Mouse (Mus musculus): Measurements from ENCODE around the gene Gimap8. TPM values are rescaled to one million over a fixed set of nuclear protein-coding genes. Genes with fewer than 3 reads are reported as not detected.

The Gimap8 gene
- polyA plus RNA-seq, 1 experiment from 2014 or later, result 1.1 TPM

DNA sequence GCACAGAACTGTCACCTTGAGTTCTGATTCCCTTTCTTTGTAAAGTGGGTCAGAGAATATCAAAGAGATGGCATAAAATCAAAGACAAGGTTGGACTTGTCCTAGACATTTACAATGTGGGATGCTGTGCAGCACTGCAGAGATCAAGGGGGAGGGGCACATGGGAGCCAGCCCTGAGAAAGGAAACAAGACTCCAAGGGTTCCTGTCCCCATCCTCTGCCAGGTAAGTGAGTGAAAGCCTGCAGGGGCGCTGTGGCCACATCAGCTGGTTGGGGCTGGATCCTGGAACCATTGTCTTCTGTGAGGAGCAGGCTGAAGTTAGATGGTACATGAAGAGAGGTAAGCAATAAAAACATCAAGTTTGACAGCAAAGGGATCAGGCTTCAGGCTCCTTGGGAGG, 23.6 kb upstream of the Gimap8 start:
- Histone ChIP-seq H3K4me2 (no peak overlapping the region), H3K9ac (no peak overlapping the region), H3K27ac (replicated peaks) (no peak overlapping the region), H3K9me3 (no peaks in the 10 kb centered on the region), H3K27me3 (replicated peaks) (peaks cover 31% of the 10 kb centered on the region), H3K4me3 (no peak overlapping the region), H3K4me1 (peaks cover 15% of the 10 kb centered on the region), H3K36me3 (peaks cover 30% of the 10 kb centered on the region)
- no peak for ATAC-seq (ENCODE audit: extremely low read depth, insufficient number of reproducible peaks, low FRiP score, low TSS enrichment)
- 44% methylated on average over 1 of the region's 1 CpGs for WGBS

DNA sequence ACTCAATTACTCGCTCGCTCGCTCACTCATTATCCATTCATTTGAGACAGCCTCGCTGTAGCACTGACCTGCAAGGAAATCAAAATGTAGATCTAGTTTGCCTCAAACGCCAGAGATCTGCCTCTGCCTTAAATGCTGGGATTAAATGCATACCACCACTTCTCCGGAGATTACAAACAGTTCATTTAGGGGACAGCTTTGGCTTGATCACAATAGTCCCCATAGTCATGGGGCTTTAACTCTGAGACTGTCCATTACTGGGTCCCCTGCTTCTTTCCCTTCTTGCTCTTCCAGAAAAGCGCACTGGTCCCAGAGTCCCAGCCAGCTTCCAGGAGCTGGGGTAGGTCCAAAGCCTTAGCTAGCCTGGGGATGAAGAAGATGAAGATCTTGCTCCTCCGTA, 20.6 kb upstream of the Gimap8 start, which contains the start of gene AI854703:
Gene AI854703, plus strand, starts transcription at position 301 of the 400 bp plus-strand sequence.
- Histone ChIP-seq H3K9ac (peak within 1 kb of the TSS; percentile 81), H3K27me3 (replicated peaks) (peaks cover 52% of the 10 kb centered on the region), H3K4me1 (peaks cover 28% of the 10 kb centered on the region)

DNA sequence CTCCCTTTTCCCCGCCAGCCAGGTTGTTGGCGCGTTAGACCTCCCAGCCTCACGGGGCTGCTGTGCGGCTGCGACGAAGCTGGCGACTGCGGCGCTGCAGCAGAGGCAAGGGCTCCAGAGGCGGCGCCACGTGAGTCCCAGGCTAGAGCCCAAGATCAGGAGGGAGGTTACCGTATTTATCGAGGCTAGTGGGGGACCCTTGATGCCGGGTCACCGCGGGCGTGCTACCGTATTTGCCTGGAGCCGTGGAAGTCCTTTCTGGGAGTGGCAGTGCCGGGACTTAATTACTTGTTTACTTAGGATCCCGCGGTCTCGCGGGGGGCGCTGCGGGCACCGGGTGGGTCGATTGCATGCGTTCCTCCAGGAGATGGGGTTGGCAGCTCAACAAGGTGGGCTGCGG, 20.1 kb upstream of the Gimap8 start:
- Histone ChIP-seq H3K27me3 (replicated peaks) (peaks cover 52% of the 10 kb centered on the region), H3K27ac (replicated peaks) (no peak overlapping the region), H3K9me3 (no peaks in the 10 kb centered on the region), H3K4me1 (peaks cover 28% of the 10 kb centered on the region), H3K9ac (peak overlapping the region; percentile 81), H3K36me3 (peaks cover 2% of the 10 kb centered on the region; the same call in 1 of the 2 replicates), H3K4me2 (peak overlapping the region; percentile 90), H3K4me3 (peak overlapping the region; percentile 61)
- under 1% methylated on average over 32 of the region's 32 CpGs for WGBS
- no peak for ATAC-seq (ENCODE audit: extremely low read depth, insufficient number of reproducible peaks, low FRiP score, low TSS enrichment)

More for the DNA sequence above, 20.6 kb upstream of the Gimap8 start, which contains the start of gene AI854703:
- peak within 1 kb of the TSS; percentile 61 for H3K4me3 ChIP-seq
- no peak for ATAC-seq (ENCODE audit: extremely low read depth, insufficient number of reproducible peaks, low FRiP score, low TSS enrichment)
- no peak within 1 kb of the TSS for H3K27ac ChIP-seq (replicated peaks)
- H3K36me3 ChIP-seq, result peaks cover 6% of the 10 kb centered on the region; the same call in 1 of the 2 replicates
- WGBS, result 35% methylated on average over 8 of the region's 8 CpGs
- no peaks in the 10 kb centered on the region for H3K9me3 ChIP-seq
- H3K4me2 ChIP-seq, result peak within 1 kb of the TSS; percentile 90

- Histone ChIP-seq H3K4me2 (peak overlapping the region; percentile 90), H3K9ac (peak overlapping the region; percentile 81), H3K9me3 (no peaks in the 10 kb centered on the region), H3K27me3 (replicated peaks) (peaks cover 52% of the 10 kb centered on the region), H3K4me3 (peak overlapping the region; percentile 61), H3K4me1 (peaks cover 28% of the 10 kb centered on the region), H3K36me3 (no peaks in the 10 kb centered on the region), H3K27ac (replicated peaks) (no peak overlapping the region)
- no peak for ATAC-seq (ENCODE audit: extremely low read depth, insufficient number of reproducible peaks, low FRiP score, low TSS enrichment)
- 6% methylated on average over 7 of the region's 7 CpGs for WGBS
These were observed 19.5 kb upstream of the Gimap8 start for GRCm38 (mm10) chr6:48627511-48627924.

DNA sequence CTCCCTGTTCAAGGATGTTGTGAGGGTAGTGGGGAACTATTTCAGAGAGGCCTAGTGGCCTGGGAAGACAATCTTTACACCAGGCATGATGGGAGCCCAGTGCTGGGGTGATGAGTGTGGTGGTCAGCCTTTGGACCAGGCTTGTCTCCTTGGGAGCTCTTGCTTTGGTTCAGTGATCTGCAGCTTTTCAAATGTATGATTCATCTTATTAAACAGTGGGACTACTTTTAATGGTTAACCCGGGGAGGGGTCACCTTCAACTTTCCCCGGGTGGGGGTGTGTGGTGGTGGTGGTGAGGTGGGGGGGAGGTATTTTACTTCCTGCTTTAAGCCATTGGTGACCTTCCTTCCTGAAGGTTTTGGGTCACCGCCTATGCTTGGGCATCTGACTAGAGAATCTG, 18.7 kb upstream of the Gimap8 start:
- Histone ChIP-seq H3K27ac (replicated peaks) (no peak overlapping the region), H3K9me3 (no peaks in the 10 kb centered on the region), H3K27me3 (replicated peaks) (peaks cover 52% of the 10 kb centered on the region), H3K36me3 (no peaks in the 10 kb centered on the region), H3K4me2 (peak overlapping the region; percentile 74), H3K4me1 (peaks cover 28% of the 10 kb centered on the region), H3K9ac (no peak overlapping the region), H3K4me3 (no peak overlapping the region)
- ATAC-seq (ENCODE audit: extremely low read depth, insufficient number of reproducible peaks, low FRiP score, low TSS enrichment), result no peak
- WGBS, result 61% methylated on average over 3 of the region's 3 CpGs

DNA sequence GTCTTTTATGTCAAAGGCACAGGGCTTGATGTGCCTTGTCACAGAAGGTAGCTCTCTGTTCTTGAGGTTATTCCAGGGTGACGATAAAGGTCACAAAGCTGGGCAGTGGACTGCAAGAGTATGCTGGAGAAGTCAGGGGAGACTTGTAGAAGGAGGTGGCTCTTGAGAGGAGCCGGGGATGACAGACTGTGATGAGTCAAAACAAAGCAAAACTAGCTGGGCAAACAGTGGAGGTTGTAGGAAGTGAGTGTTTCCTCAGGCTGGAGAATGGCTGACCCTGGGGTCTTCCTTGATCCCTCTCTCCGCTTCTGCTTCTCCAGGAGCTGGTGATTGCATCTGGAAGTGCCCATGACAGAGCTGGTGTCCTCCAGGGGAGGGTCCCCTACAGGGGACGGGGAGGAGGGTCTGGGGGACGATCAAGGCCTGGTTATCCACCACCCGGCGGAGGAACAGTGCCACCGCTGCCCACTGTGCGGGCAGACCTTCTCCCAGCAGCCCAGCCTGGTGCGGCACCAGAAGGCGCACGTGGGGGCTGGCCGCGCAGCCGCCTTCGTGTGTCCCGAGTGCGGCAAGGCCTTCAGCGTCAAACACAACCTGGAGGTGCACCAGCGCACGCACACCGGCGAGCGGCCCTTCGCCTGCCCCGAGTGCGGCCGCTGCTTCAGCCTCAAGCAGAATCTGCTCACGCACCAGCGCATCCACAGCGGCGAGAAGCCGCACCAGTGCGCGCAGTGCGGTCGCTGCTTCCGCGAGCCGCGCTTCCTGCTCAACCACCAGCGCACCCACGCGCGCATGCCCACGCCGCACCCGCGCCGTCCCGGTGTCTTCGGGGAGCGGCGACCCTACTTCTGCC, 18.0 kb upstream of the Gimap8 start:
- no peak for ATAC-seq (ENCODE audit: extremely low read depth, insufficient number of reproducible peaks, low FRiP score, low TSS enrichment)
- H3K9ac ChIP-seq, result peak overlapping the region; percentile 74
- H3K4me3 ChIP-seq, result peak overlapping the region; percentile 51
- no peaks in the 10 kb centered on the region for H3K36me3 ChIP-seq
- H3K4me2 ChIP-seq, result peak overlapping the region; percentile 74
- H3K27ac ChIP-seq (replicated peaks), result no peak overlapping the region
- no peaks in the 10 kb centered on the region for H3K9me3 ChIP-seq
- H3K27me3 ChIP-seq (replicated peaks), result peaks cover 52% of the 10 kb centered on the region
- 5% methylated on average over 54 of the region's 54 CpGs for WGBS
- peaks cover 28% of the 10 kb centered on the region for H3K4me1 ChIP-seq

DNA sequence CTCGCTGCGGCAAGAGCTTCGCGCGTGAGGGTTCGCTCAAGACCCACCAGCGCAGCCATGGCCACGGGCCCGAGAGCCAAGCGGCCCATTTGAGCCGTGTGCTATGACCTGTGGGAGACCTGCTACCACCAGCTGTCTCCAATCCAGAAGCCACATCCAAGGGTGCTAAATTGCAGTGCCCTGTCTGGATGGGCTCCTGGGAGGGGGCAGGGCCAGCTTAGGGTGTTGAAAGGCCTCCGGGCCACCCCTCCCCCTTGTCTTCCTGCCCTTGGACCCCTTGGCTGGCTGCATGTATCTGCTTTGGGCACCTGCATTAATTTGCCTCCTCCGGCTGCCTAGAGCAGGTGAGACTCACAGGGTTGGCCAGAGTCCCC, 17.4 kb upstream of the Gimap8 start:
- ATAC-seq (ENCODE audit: extremely low read depth, insufficient number of reproducible peaks, low FRiP score, low TSS enrichment), result no peak
- H3K36me3 ChIP-seq, result no peaks in the 10 kb centered on the region
- no peak overlapping the region for H3K27ac ChIP-seq (replicated peaks)
- no peaks in the 10 kb centered on the region for H3K9me3 ChIP-seq
- H3K4me2 ChIP-seq, result peak overlapping the region; percentile 74
- H3K4me3 ChIP-seq, result peak overlapping the region; percentile 51
- peaks cover 52% of the 10 kb centered on the region for H3K27me3 ChIP-seq (replicated peaks)
- 4% methylated on average over 13 of the region's 13 CpGs for WGBS
- peak overlapping the region; percentile 74 for H3K9ac ChIP-seq
- H3K4me1 ChIP-seq, result peaks cover 28% of the 10 kb centered on the region

DNA sequence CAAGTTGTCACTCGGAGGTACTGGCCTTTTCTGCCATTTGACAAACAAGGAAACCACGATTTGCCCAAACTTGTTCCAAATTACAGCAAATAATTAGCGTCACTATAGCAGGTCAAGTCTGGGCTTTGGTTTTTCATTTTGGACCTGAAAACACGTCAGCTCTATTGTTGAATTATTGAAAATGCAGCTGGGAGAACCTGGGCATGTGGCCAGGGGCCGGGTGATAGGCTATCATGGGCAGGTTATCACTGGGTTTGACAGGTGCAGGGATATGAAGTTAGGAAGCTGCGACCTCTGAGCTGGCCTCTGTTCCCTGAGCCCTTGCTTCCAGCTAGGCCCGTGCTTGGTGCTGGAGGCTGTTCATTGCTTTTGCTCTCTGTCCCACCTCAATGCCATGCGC, 16.2 kb upstream of the Gimap8 start:
- Histone ChIP-seq H3K4me2 (no peak overlapping the region), H3K36me3 (no peaks in the 10 kb centered on the region), H3K4me3 (no peak overlapping the region), H3K9ac (no peak overlapping the region), H3K9me3 (no peaks in the 10 kb centered on the region), H3K27ac (replicated peaks) (no peak overlapping the region), H3K27me3 (replicated peaks) (peaks cover 41% of the 10 kb centered on the region), H3K4me1 (peaks cover 28% of the 10 kb centered on the region)
- ATAC-seq (ENCODE audit: extremely low read depth, insufficient number of reproducible peaks, low FRiP score, low TSS enrichment), result no peak
- WGBS, result 81% methylated on average over 8 of the region's 8 CpGs

DNA sequence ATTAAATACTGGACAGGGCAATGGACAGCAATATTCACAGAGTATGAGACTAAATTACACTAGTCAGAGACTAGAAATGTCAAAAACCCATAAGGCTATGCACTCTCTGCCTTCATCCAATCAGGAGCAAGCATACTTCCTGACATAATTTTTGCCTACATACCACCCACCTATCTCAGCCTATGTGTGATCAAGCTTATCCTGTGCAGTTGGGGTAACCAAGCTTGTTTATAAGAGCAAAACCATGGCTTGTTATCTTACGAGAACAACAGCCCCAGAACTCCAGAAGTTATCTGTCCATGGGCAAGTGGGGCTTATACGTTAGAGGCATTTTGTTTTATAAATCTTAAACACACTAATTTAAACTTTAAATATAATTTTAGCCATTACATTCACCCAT, 11.9 kb upstream of the Gimap8 start:
- no peak overlapping the region for H3K9ac ChIP-seq
- no peaks in the 10 kb centered on the region for H3K9me3 ChIP-seq
- H3K27ac ChIP-seq (replicated peaks), result no peak overlapping the region
- peaks cover 6% of the 10 kb centered on the region; the same call in 1 of the 2 replicates for H3K27me3 ChIP-seq (replicated peaks)
- H3K4me1 ChIP-seq, result peaks cover 18% of the 10 kb centered on the region
- no peak overlapping the region for H3K4me3 ChIP-seq
- no peak for ATAC-seq (ENCODE audit: extremely low read depth, insufficient number of reproducible peaks, low FRiP score, low TSS enrichment)
- H3K36me3 ChIP-seq, result no peaks in the 10 kb centered on the region
- WGBS, result 71% methylated on average over 2 of the region's 2 CpGs
- no peak overlapping the region for H3K4me2 ChIP-seq

GRCm38 (mm10) chr6:48636515-48636914, 10.5 kb upstream of the Gimap8 start:
- Histone ChIP-seq H3K4me2 (peak overlapping the region; percentile 29), H3K36me3 (no peaks in the 10 kb centered on the region), H3K27me3 (replicated peaks) (no peaks in the 10 kb centered on the region), H3K9ac (no peak overlapping the region), H3K27ac (replicated peaks) (peak overlapping the region; percentile 67), H3K4me1 (peaks cover 18% of the 10 kb centered on the region), H3K9me3 (no peaks in the 10 kb centered on the region), H3K4me3 (no peak overlapping the region)
- 35% methylated on average over 6 of the region's 6 CpGs for WGBS
- ATAC-seq (ENCODE audit: extremely low read depth, insufficient number of reproducible peaks, low FRiP score, low TSS enrichment), result no peak

GRCm38 (mm10) chr6:48637811-48638500, 9.1 kb upstream of the Gimap8 start:
- H3K36me3 ChIP-seq, result no peaks in the 10 kb centered on the region
- no peaks in the 10 kb centered on the region for H3K9me3 ChIP-seq
- H3K4me3 ChIP-seq, result no peak overlapping the region
- H3K4me1 ChIP-seq, result peaks cover 18% of the 10 kb centered on the region
- no peak overlapping the region for H3K9ac ChIP-seq
- no peak overlapping the region for H3K27ac ChIP-seq (replicated peaks)
- no peaks in the 10 kb centered on the region for H3K27me3 ChIP-seq (replicated peaks)
- 68% methylated on average over 6 of the region's 6 CpGs for WGBS
- H3K4me2 ChIP-seq, result no peak overlapping the region
- no peak for ATAC-seq (ENCODE audit: extremely low read depth, insufficient number of reproducible peaks, low FRiP score, low TSS enrichment)
